Mouse (Mus musculus) testis, adult 2 months (tissue): ENCODE data around the gene Cuzd1.

ENCODE experiments used
- CTCF ChIP-seq: fragments of 200-500 bp; IDR thresholded peaks from 2 replicates; pipeline ENCODE4 v1.5.1; 2012; ENCODE audit warnings: low read depth, mild to moderate bottlenecking, inconsistent platforms, low read length, moderate library complexity; ENCODE audit not compliant: control insufficient read depth, insufficient read depth, insufficient replicate concordance
- POLR2A ChIP-seq: fragments of 200-500 bp; IDR thresholded peaks from 2 replicates; pipeline ENCODE4 v1.6.1; 2012; ENCODE audit warnings: low read depth, mild to moderate bottlenecking, inconsistent platforms, low read length, moderate library complexity; ENCODE audit not compliant: control insufficient read depth

GRCm38 (mm10) chr7:131362615-131363300 is 40.7 kb upstream of the Cuzd1 start, which contains the start of gene 2310057M21Rik:
- no peak for TF ChIP-seq CTCF
- no peak; the same call in 1 of the 2 replicates for TF ChIP-seq POLR2A
